Mouse (Mus musculus) midbrain, embryonic 13.5 days (tissue): ENCODE measurements at regions not wholly inside any gene's neighbourhood (a gene's known extent, or its start where the extent isn't known, plus 50 kb on each side); places are given as distances from the start of the nearest gene placed in this dataset.

ENCODE experiments used
- ATAC-seq: fragments of 200-750 bp; cut with Nextera tagmentation; 2 replicates; pipeline ENCODE4 v1.8.0; 2017; ENCODE audit warnings: mild to moderate bottlenecking, moderate TSS enrichment, moderate library complexity
- H3K27ac ChIP-seq: fragments of 300-500 bp; sonication (generic); 2 replicates; pipeline ENCODE4 v1.5.1; 2015; ENCODE audit warnings: inconsistent platforms, mild to moderate bottlenecking, moderate library complexity
- H3K27me3 ChIP-seq: fragments of 300-500 bp; sonication (generic); 2 replicates; pipeline ENCODE4 v1.6.1; 2015; ENCODE audit warnings: mild to moderate bottlenecking, inconsistent platforms
- H3K36me3 ChIP-seq: fragments of 300-500 bp; sonication (generic); 2 replicates; pipeline ENCODE4 v1.6.1; 2015; ENCODE audit warnings: mild to moderate bottlenecking, inconsistent platforms
- H3K4me1 ChIP-seq: fragments of 300-500 bp; sonication (generic); replicated peaks from 2 replicates; pipeline ENCODE4 v1.6.1; 2015; ENCODE audit warnings: inconsistent platforms
- H3K4me2 ChIP-seq: fragments of 300-500 bp; sonication (generic); replicated peaks from 2 replicates; pipeline ENCODE4 v1.6.1; 2015; ENCODE audit warnings: moderate library complexity, mild to moderate bottlenecking, inconsistent platforms
- H3K4me3 ChIP-seq: fragments of 300-500 bp; sonication (generic); replicated peaks from 2 replicates; pipeline ENCODE4 v1.5.1; 2015; ENCODE audit warnings: mild to moderate bottlenecking, inconsistent platforms
- H3K9ac ChIP-seq: fragments of 300-500 bp; sonication (generic); replicated peaks from 2 replicates; pipeline ENCODE4 v1.6.1; 2015; ENCODE audit warnings: mild to moderate bottlenecking, inconsistent platforms
- H3K9me3 ChIP-seq: fragments of 300-500 bp; sonication (generic); 2 replicates; pipeline ENCODE4 v1.6.1; 2016; ENCODE audit warnings: mild to moderate bottlenecking, inconsistent platforms
- WGBS: fragments of 180-500 bp; shearing (Covaris S2); methylation state at CpG from one replicate; pipeline ENCODE4 v1.1.7; 2015; 5-methylcytosine and 5-hydroxymethylcytosine counted together

- WGBS = 62% methylated on average over 12 of the region's 12 CpGs
- Histone ChIP-seq H3K9ac (no peak overlapping the region), H3K9me3 (no peaks in the 10 kb centered on the region), H3K4me2 (no peak overlapping the region), H3K4me3 (no peak overlapping the region), H3K27me3 (no peaks in the 10 kb centered on the region), H3K27ac (no peak overlapping the region), H3K4me1 (0 out of 2 replicates have a peak, but pooled peaks cover 4% of the 10 kb centered on the region), H3K36me3 (no peaks in the 10 kb centered on the region)
- ATAC-seq = no peak
Observed at GRCm38 (mm10) chr17:80825971-80826730, 97.9 kb upstream of the Map4k3 start.

DNA sequence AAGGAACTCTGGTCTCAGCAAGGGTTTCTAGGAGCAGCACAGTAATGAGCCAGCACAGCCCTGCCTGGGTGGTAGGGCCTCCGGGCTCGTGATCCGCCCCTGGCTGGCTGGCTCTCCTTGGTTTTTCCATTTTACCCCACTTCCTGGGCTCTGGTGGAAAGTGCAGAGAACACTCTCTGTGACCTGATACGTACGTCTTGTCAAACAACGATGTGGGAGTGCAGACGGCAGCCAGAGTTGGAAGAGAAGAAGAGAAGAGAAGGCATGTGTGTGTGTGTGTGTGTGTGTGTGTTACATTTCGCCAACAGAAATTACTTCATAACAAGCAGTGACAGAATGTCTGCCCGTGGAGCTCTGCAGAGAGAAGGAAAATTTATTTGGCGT, 97.2 kb upstream of the Map4k3 start:
- 0 out of 2 replicates have a peak, but pooled peaks cover 4% of the 10 kb centered on the region for H3K4me1 ChIP-seq
- H3K4me2 ChIP-seq = no peak overlapping the region
- no peak overlapping the region for H3K4me3 ChIP-seq
- no peaks in the 10 kb centered on the region for H3K9me3 ChIP-seq
- H3K9ac ChIP-seq = no peak overlapping the region
- no peak for ATAC-seq
- H3K36me3 ChIP-seq = no peaks in the 10 kb centered on the region
- 80% methylated on average over 10 of the region's 10 CpGs for WGBS
- H3K27ac ChIP-seq = no peak overlapping the region
- no peaks in the 10 kb centered on the region for H3K27me3 ChIP-seq

- H3K9ac ChIP-seq = no peak overlapping the region
- no peak overlapping the region for H3K27ac ChIP-seq
- no peak for ATAC-seq
- no peaks in the 10 kb centered on the region for H3K27me3 ChIP-seq
- no peaks in the 10 kb centered on the region for H3K9me3 ChIP-seq
- H3K36me3 ChIP-seq = no peaks in the 10 kb centered on the region
- 0 out of 2 replicates have a peak, but pooled peaks cover 4% of the 10 kb centered on the region for H3K4me1 ChIP-seq
- 83% methylated on average over 13 of the region's 13 CpGs for WGBS
- no peak overlapping the region for H3K4me2 ChIP-seq
- H3K4me3 ChIP-seq = no peak overlapping the region
Observed at GRCm38 (mm10) chr17:80824826-80825517, 96.7 kb upstream of the Map4k3 start.

DNA sequence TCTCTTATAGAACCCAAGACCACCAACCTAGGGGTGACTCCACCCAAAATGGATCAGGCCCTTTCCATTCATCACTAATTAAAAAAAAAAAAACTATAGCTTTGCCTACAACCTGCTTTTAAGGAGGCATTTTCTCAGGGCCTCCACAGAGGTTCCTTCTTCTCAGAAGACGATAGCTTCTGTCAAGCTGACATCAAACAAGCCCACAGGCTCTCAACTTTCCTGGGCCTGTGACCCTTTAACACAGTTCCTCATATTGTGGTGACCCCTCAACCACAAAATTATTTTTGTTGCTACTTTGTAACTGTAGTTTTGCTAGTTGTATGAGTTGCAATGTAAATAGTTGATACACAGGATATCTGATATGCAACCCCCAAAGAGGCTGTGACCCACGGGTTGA, 96.0 kb upstream of the Map4k3 start:
- H3K27me3 ChIP-seq = no peaks in the 10 kb centered on the region
- WGBS = 84% methylated on average over 2 of the region's 2 CpGs
- H3K4me2 ChIP-seq = no peak overlapping the region
- H3K27ac ChIP-seq = no peak overlapping the region
- H3K4me1 ChIP-seq = 0 out of 2 replicates have a peak, but pooled peaks cover 4% of the 10 kb centered on the region
- ATAC-seq = no peak
- H3K9ac ChIP-seq = no peak overlapping the region
- no peaks in the 10 kb centered on the region for H3K36me3 ChIP-seq
- H3K4me3 ChIP-seq = no peak overlapping the region
- no peaks in the 10 kb centered on the region for H3K9me3 ChIP-seq

DNA sequence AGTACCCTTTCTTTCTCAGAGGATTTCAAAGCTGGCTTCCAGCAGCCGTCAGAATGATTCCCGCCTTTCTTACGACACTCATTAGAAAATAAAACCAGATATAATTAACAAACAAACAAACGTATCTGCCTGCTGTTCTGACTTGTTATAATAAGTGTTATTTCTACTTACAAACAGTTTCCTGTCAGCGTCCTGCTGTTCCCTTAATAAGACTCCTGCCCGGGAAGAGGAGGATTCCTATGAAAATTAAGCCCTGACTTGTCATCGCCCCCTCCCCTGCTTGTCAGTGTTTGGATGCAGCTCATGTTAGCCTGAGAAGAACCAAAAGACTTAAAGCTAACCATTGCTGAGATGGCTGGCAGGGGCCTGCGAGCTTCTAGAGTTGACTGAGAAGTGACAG, 92.6 kb upstream of the Map4k3 start:
- Histone ChIP-seq H3K9ac (no peak overlapping the region), H3K4me3 (no peak overlapping the region), H3K9me3 (no peaks in the 10 kb centered on the region), H3K27ac (no peak overlapping the region), H3K27me3 (no peaks in the 10 kb centered on the region), H3K4me2 (no peak overlapping the region), H3K4me1 (no peaks in the 10 kb centered on the region), H3K36me3 (no peaks in the 10 kb centered on the region)
- no peak for ATAC-seq
- 53% methylated on average over 8 of the region's 8 CpGs for WGBS

DNA sequence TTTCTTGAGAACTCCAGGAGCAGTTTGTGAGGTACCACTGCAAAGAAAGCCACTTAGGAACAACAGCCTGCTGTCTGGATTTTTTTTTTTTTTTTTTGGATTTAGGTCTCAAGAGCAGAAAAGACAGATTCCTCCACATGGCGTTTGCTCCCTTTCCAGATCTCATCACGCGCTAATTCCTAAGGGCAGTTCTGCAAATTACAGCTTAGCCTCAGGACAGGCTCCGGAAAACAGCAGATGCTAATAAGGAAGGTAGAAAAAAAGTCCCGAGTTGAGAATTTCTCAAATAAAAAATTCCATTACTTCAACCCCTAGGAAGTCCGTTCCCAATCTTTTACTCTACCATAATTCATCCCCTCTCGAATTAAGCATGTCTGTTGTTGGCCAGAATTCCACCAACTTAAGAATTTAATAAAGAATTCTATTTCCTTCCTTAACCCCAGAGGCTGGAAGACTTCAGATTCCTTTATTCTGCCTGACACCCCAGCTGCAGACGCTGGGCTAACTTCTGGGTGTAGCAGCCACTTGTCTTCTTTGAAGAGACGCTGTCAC, 90.3 kb upstream of the Map4k3 start:
- ATAC-seq = no peak
- WGBS = 83% methylated on average over 9 of the region's 9 CpGs

GRCm38 (mm10) chr17:80815747-80816146, 87.5 kb upstream of the Map4k3 start:
- no peak for ATAC-seq
- 82% methylated on average over 4 of the region's 4 CpGs for WGBS
- H3K4me2 ChIP-seq = no peak overlapping the region

More for the DNA sequence above, 90.3 kb upstream of the Map4k3 start:
- Histone ChIP-seq H3K4me1 (no peaks in the 10 kb centered on the region), H3K4me2 (no peak overlapping the region), H3K9ac (no peak overlapping the region), H3K9me3 (no peaks in the 10 kb centered on the region), H3K36me3 (no peaks in the 10 kb centered on the region), H3K27me3 (no peaks in the 10 kb centered on the region), H3K4me3 (no peak overlapping the region), H3K27ac (no peak overlapping the region)

GRCm38 (mm10) chr17:80813194-80813593, 84.9 kb upstream of the Map4k3 start:
- no peak overlapping the region for H3K27ac ChIP-seq
- H3K9me3 ChIP-seq = no peaks in the 10 kb centered on the region
- no peak overlapping the region for H3K9ac ChIP-seq
- no peaks in the 10 kb centered on the region for H3K36me3 ChIP-seq
- no peak for ATAC-seq
- H3K4me3 ChIP-seq = no peak overlapping the region
- no peaks in the 10 kb centered on the region for H3K27me3 ChIP-seq
- no peak overlapping the region for H3K4me2 ChIP-seq
- WGBS = 92% methylated on average over 10 of the region's 10 CpGs
- H3K4me1 ChIP-seq = no peaks in the 10 kb centered on the region

More at GRCm38 (mm10) chr17:80815747-80816146, 87.5 kb upstream of the Map4k3 start:
- Histone ChIP-seq H3K9ac (no peak overlapping the region), H3K9me3 (no peaks in the 10 kb centered on the region), H3K4me1 (no peaks in the 10 kb centered on the region), H3K36me3 (no peaks in the 10 kb centered on the region), H3K4me3 (no peak overlapping the region), H3K27me3 (no peaks in the 10 kb centered on the region), H3K27ac (no peak overlapping the region)

GRCm38 (mm10) chr17:80809275-80809674, 81.0 kb upstream of the Map4k3 start:
- no peaks in the 10 kb centered on the region for H3K9me3 ChIP-seq
- H3K4me2 ChIP-seq = no peak overlapping the region
- no peak overlapping the region for H3K4me3 ChIP-seq
- H3K27ac ChIP-seq = no peak overlapping the region
- no peaks in the 10 kb centered on the region for H3K27me3 ChIP-seq
- no peak overlapping the region for H3K9ac ChIP-seq
- ATAC-seq = no peak
- 75% methylated on average over 5 of the region's 5 CpGs for WGBS
- H3K4me1 ChIP-seq = no peaks in the 10 kb centered on the region
- no peaks in the 10 kb centered on the region for H3K36me3 ChIP-seq

DNA sequence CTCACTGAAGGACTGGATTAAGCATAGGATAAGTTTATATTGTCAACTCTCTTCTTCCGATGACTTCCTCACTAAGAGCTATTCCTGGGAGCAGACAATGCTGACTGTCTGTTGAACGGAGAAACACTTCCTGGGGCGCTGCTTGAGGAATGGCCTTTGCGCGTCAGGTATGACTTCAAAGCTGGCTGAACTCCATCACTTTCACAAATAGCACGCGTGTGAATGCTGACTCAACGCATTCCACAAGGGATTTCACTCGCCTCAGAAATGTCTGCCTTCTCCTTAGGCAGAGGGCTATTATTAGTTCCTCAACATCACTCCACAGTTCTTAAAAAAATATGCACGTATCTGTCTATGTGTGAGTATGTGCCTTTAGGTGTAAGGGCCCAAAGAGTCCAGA, 79.8 kb upstream of the Map4k3 start:
- 79% methylated on average over 10 of the region's 10 CpGs for WGBS
- H3K27ac ChIP-seq = no peak overlapping the region
- no peaks in the 10 kb centered on the region for H3K27me3 ChIP-seq
- H3K9me3 ChIP-seq = no peaks in the 10 kb centered on the region
- no peaks in the 10 kb centered on the region for H3K4me1 ChIP-seq
- no peak overlapping the region for H3K4me3 ChIP-seq
- H3K36me3 ChIP-seq = no peaks in the 10 kb centered on the region
- no peak overlapping the region for H3K9ac ChIP-seq
- ATAC-seq = no peak
- no peak overlapping the region for H3K4me2 ChIP-seq

- Histone ChIP-seq H3K4me2 (no peak overlapping the region), H3K27ac (no peak overlapping the region), H3K4me1 (peaks cover 14% of the 10 kb centered on the region; the same call in 1 of the 2 replicates), H3K36me3 (no peaks in the 10 kb centered on the region), H3K4me3 (no peak overlapping the region), H3K27me3 (no peaks in the 10 kb centered on the region), H3K9me3 (no peaks in the 10 kb centered on the region), H3K9ac (no peak overlapping the region)
- 92% methylated on average over 8 of the region's 8 CpGs for WGBS
- ATAC-seq = no peak
Observed at GRCm38 (mm10) chr17:80803361-80803915, 75.2 kb upstream of the Map4k3 start.

DNA sequence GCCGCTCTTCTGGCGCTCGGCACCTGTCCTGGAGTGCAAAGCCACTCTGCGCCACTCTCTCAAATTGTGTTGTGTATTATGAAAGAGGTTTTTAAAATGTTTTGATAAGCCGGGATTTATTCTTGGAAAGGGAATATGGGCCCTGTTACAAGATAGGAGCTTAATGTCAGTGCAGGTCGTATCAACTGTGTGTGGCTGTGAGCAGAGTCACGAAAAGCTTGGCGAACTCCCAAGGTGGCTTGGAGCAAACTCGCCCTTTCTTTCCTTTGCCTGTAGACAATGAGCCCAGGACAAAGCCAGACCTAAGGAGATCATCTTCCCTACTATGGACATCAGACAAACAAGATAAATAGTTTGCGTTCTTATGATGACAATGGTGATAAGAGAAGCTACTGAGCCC, 74.3 kb upstream of the Map4k3 start:
- H3K9ac ChIP-seq = no peak overlapping the region
- no peak for ATAC-seq
- peaks cover 14% of the 10 kb centered on the region; the same call in 1 of the 2 replicates for H3K4me1 ChIP-seq
- no peak overlapping the region for H3K27ac ChIP-seq
- H3K4me3 ChIP-seq = no peak overlapping the region
- 75% methylated on average over 10 of the region's 10 CpGs for WGBS
- H3K36me3 ChIP-seq = no peaks in the 10 kb centered on the region
- no peaks in the 10 kb centered on the region for H3K9me3 ChIP-seq
- H3K4me2 ChIP-seq = no peak overlapping the region
- no peaks in the 10 kb centered on the region for H3K27me3 ChIP-seq
